Comparison of ENCODE assay signal across 8 mouse cellular contexts in the genomic region with DNA sequence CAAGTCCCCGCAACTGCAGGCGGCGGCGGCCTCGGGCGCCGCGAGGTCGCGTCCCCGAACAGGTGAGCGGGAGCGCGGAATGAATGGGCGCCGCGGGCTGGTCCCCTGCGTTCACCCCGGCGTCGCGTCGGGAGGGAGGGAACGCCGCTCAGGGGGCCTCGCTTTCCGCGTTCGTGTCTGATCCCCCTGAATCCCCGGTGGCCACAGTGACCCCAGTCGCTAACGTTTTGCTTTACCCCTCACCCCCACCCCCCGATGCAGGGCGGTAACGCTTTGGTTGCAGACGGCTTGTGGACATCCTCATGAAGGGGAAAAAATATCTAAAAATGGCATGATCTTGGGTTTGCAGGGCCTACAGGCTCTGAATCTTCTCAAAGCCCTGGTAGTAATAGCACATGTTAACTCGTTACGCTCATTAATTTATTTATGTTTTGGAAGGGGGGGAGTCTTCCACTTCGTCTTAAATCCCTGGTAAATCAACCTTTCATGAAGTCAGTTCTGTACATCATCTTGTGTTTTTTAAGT. TPM values are rescaled to one million over a fixed set of nuclear protein-coding genes. Genes with fewer than 3 reads are reported as not detected.
DNase-seq lines count a peak whose midpoint lies in the region; ATAC-seq and TF ChIP-seq lines count a peak whose summit lies in the region.

No protein-coding gene starts in this region.

- H3K4me2 ChIP-seq in kidney, embryonic 16.5 days (replicated peaks; ENCODE audit: low read depth, low read length), result peak overlapping the region; percentile 83
- H3K4me2 ChIP-seq in hindbrain, postnatal 0 days (ENCODE audit: low read depth, low read length), result peak overlapping the region; percentile 69
- H3K4me2 ChIP-seq in midbrain, embryonic 15.5 days, result peak overlapping the region; percentile 80

- no peak for TF ChIP-seq POLR2A in bone marrow macrophage, adult 2 months (IDR thresholded peaks at IDR 0.05; ENCODE audit: borderline replicate concordance, low read depth, low read length)

- H3K9me3 ChIP-seq in kidney, embryonic 16.5 days (ENCODE audit: low read length), result no peaks in the 10 kb centered on the region
- H3K9me3 ChIP-seq in hindbrain, postnatal 0 days (ENCODE audit: low read length), result no peaks in the 10 kb centered on the region
- no peaks in the 10 kb centered on the region for H3K9me3 ChIP-seq in midbrain, embryonic 15.5 days

- intact Hi-C loops in gastrocnemius, postnatal 14 days (cut with DNase I; ENCODE audit: low total_unique reads), result loop anchor here (2.0 kb wide), 1 partner anchor 26 kb away; no protein-coding TSS in a partner anchor

- peaks cover 33% of the 10 kb centered on the region for H3K4me1 ChIP-seq in kidney, embryonic 16.5 days (ENCODE audit: insufficient read depth, low read length)
- peaks cover 22% of the 10 kb centered on the region for H3K4me1 ChIP-seq in bone marrow macrophage, adult 2 months (ENCODE audit: control insufficient read depth, insufficient read depth, low read length)
- no peaks in the 10 kb centered on the region for H3K4me1 ChIP-seq in hindbrain, postnatal 0 days (ENCODE audit: insufficient read depth, low read length)
- H3K4me1 ChIP-seq in midbrain, embryonic 15.5 days, result peaks cover 31% of the 10 kb centered on the region

- no peaks in the 10 kb centered on the region for H3K27me3 ChIP-seq in kidney, embryonic 16.5 days (ENCODE audit: insufficient read depth, low read length)
- H3K27me3 ChIP-seq in hindbrain, postnatal 0 days (ENCODE audit: insufficient read depth, low read length), result no peaks in the 10 kb centered on the region
- no peaks in the 10 kb centered on the region for H3K27me3 ChIP-seq in midbrain, embryonic 15.5 days (replicated peaks)

- H3K27ac ChIP-seq in kidney, embryonic 16.5 days (ENCODE audit: low read length), result peak overlapping the region; percentile 96
- peak overlapping the region; percentile 88; the same call in 1 of the 2 replicates for H3K27ac ChIP-seq in bone marrow macrophage, adult 2 months (ENCODE audit: insufficient read depth, low read depth, low read length)
- H3K27ac ChIP-seq in hindbrain, postnatal 0 days, result peak overlapping the region; percentile 99
- peak overlapping the region; percentile 100 for H3K27ac ChIP-seq in midbrain, embryonic 15.5 days

- no peak for ATAC-seq in kidney, embryonic 16.5 days (ENCODE audit: low FRiP score, low TSS enrichment)
- ATAC-seq in hindbrain, postnatal 0 days, result no peak
- no peak for ATAC-seq in midbrain, embryonic 15.5 days (replicated peaks)

- H3K4me3 ChIP-seq in kidney, embryonic 16.5 days (ENCODE audit: low read length), result peak overlapping the region; percentile 86
- peak overlapping the region; percentile 78 for H3K4me3 ChIP-seq in bone marrow macrophage, adult 2 months (ENCODE audit: insufficient read depth, low read length)
- H3K4me3 ChIP-seq in hindbrain, postnatal 0 days (ENCODE audit: low read length), result peak overlapping the region; percentile 88
- peak overlapping the region; percentile 69 for H3K4me3 ChIP-seq in midbrain, embryonic 15.5 days

- no peaks in the 10 kb centered on the region for H3K36me3 ChIP-seq in kidney, embryonic 16.5 days (ENCODE audit: insufficient read depth, low read length)
- H3K36me3 ChIP-seq in hindbrain, postnatal 0 days (ENCODE audit: insufficient read depth, low read length), result no peaks in the 10 kb centered on the region
- no peaks in the 10 kb centered on the region for H3K36me3 ChIP-seq in midbrain, embryonic 15.5 days (replicated peaks)

- DNase-seq in kidney, adult 9 months, result no peak
- peak; percentile 41 for DNase-seq in hindbrain, postnatal 0 days (ENCODE audit: low spot score)
- no peak for DNase-seq in ovary, postnatal 10 days (ENCODE audit: low spot score)
- no peak for DNase-seq in gastrocnemius, postnatal 14 days
- DNase-seq in urinary bladder, postnatal 14 days (ENCODE audit: low spot score), result no peak

- H3K9ac ChIP-seq in kidney, embryonic 16.5 days (replicated peaks; ENCODE audit: low read length), result peak overlapping the region; percentile 91
- H3K9ac ChIP-seq in hindbrain, postnatal 0 days (replicated peaks; ENCODE audit: low read length), result peak overlapping the region; percentile 96
- peak overlapping the region; percentile 81 for H3K9ac ChIP-seq in midbrain, embryonic 15.5 days

- no peak for TF ChIP-seq CTCF in bone marrow macrophage, adult 2 months (IDR thresholded peaks at IDR 0.05; ENCODE audit: low read depth, low read length)
- no peak for TF ChIP-seq CTCF in hindbrain, postnatal 0 days (IDR thresholded peaks at IDR 0.05; ENCODE audit: low read depth)

- WGBS in kidney, embryonic 16.5 days, result under 1% methylated on average over 39 of the region's 39 CpGs
- WGBS in hindbrain, postnatal 0 days, result 4% methylated on average over 39 of the region's 39 CpGs
- under 1% methylated on average over 39 of the region's 39 CpGs for WGBS in midbrain, embryonic 15.5 days

RNA-seq across cellular contexts. Expression of gene Noct, which starts 1.0 kb away (rescaled TPM):
- 7.2 and 7.9 TPM in 2 replicates for polyA plus RNA-seq in kidney, embryonic 16.5 days (2015; fragmentation: Nextera tagmentation; extraction: Ambion mirVana)
- 8.3 and 9.2 TPM in 2 replicates for polyA plus RNA-seq in bone marrow macrophage, adult 2 months (2012; ENCODE audit: insufficient read depth, insufficient read length, missing spikeins)
- 40.8 and 41.9 TPM in 2 replicates for total RNA-seq in hindbrain, postnatal 0 days (2014; rRNA removed)
- 27.7 and 31.6 TPM in 2 replicates for polyA plus RNA-seq in hindbrain, postnatal 0 days (2015; fragmentation: Nextera tagmentation; extraction: Ambion mirVana)
- polyA plus RNA-seq in midbrain, embryonic 15.5 days (2015; fragmentation: Nextera tagmentation; extraction: Ambion mirVana), result 30.9 and 31.7 TPM in 2 replicates
- total RNA-seq in gastrocnemius, postnatal 14 days (2021), result 10 to 100 TPM; 17.0 to 35.4 TPM
